Comparison of ENCODE assay signal across 26 mouse cellular contexts in the genomic region with DNA sequence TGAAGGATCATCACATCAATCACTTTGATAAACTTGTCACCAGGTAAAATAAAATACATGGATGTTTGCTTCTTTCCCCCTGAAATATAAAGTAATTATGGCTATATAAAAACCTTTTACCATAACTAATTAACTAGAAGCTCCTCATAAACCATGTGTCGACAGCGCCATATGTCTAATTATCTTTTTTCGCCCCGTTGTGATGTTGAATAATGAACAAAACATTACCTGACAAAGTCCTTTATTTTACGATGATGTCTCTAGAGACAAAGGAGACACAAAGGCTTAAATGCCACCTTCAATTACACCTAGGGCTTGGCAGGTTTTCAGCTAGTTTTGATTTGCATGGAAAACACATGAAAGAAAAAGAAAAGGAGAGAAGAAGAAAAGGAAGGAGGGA.
"Had no signal": no experiment of that assay in that cellular context is flagged by ENCODE, and none has a peak within 500 bp of the region (broad histone marks: within the 10 kb centered on the region; RNA-seq: fewer than 3 reads in every experiment).

No protein-coding gene starts in this region.

- H3K27me3 ChIP-seq: heart, embryonic 13.5 days; heart, embryonic 15.5 days; hindbrain, embryonic 15.5 days; kidney, embryonic 15.5 days; liver, embryonic 12.5 days had no signal

- H3K9ac ChIP-seq: heart, embryonic 13.5 days; heart, embryonic 15.5 days; hindbrain, embryonic 15.5 days; kidney, embryonic 15.5 days; limb, embryonic 13.5 days; limb, embryonic 15.5 days; liver, embryonic 12.5 days; liver, embryonic 14.5 days had no signal

- H3K36me3 ChIP-seq: heart, embryonic 13.5 days; heart, embryonic 15.5 days; hindbrain, embryonic 15.5 days; kidney, embryonic 15.5 days; limb, embryonic 13.5 days; limb, embryonic 15.5 days; liver, embryonic 12.5 days had no signal

- H3K4me1 ChIP-seq: heart, embryonic 13.5 days; heart, embryonic 15.5 days; hindbrain, embryonic 15.5 days; kidney, embryonic 15.5 days; limb, embryonic 13.5 days; limb, embryonic 15.5 days; liver, embryonic 12.5 days had no signal

- H3K27ac ChIP-seq: heart, adult 2 months; heart, embryonic 13.5 days; heart, embryonic 15.5 days; hindbrain, embryonic 15.5 days; hindbrain, postnatal 0 days; kidney, embryonic 15.5 days; kidney, postnatal 0 days; limb, embryonic 13.5 days; limb, embryonic 15.5 days; liver, embryonic 12.5 days; liver, embryonic 14.5 days had no signal

- H3K9me3 ChIP-seq: heart, embryonic 13.5 days; heart, embryonic 15.5 days; hindbrain, embryonic 15.5 days; kidney, embryonic 15.5 days; limb, embryonic 13.5 days; limb, embryonic 15.5 days; liver, embryonic 12.5 days had no signal

- H3K4me3 ChIP-seq: heart, adult 2 months; heart, embryonic 13.5 days; heart, embryonic 15.5 days; hindbrain, embryonic 15.5 days; kidney, embryonic 15.5 days; limb, embryonic 13.5 days; limb, embryonic 15.5 days; liver, embryonic 12.5 days had no signal

- DNase-seq: gastrocnemius, postnatal 14 days; gastrocnemius, postnatal 36 days; heart, adult 11 months; heart, adult 2 months; heart, postnatal 14 days; heart, postnatal 36 days; kidney, adult 11 months; kidney, adult 2 months; kidney, adult 9 months; kidney, postnatal 14 days; kidney, postnatal 36 days; layer of hippocampus, adult 9-11 months; layer of hippocampus, postnatal 36 days; left cerebral cortex, postnatal 4 days had no signal

- H3K4me2 ChIP-seq: heart, embryonic 11.5 days; heart, embryonic 13.5 days; heart, embryonic 15.5 days; hindbrain, embryonic 15.5 days; kidney, embryonic 15.5 days; limb, embryonic 13.5 days; limb, embryonic 15.5 days; liver, embryonic 12.5 days had no signal

- ATAC-seq: hindbrain, postnatal 0 days; intestine, embryonic 16.5 days; liver, embryonic 12.5 days had no signal
